Mouse (Mus musculus) granulocyte monocyte progenitor cell, adult 5-6 weeks (primary cell): ENCODE measurements around the gene Tspan15. TPM values are rescaled to one million over a fixed set of nuclear protein-coding genes. Genes with fewer than 3 reads are reported as not detected.

Experiments used
- ATAC-seq: replicated peaks from 2 replicates; pipeline ENCODE4 v1.8.0; 2016; ENCODE audit warnings: mild to moderate bottlenecking, moderate TSS enrichment, inconsistent platforms; ENCODE audit not compliant: poor library complexity, severe bottlenecking
- total RNA-seq, 2 experiments: library from RNA; stranded (forward) in 1 of 2; stranded (reverse) in 1 of 2; fragments of 200-712, 200-1000 nt in 1 of 2; fragments of >200 nt in 1 of 2; fragmentation: Nextera tagmentation in 1 of 2; gene quantifications; 2 replicates each; pipeline ENCODE4 v1.2.3; 2014 to 2017

The Tspan15 gene
- total RNA-seq, 2 experiments from 2014 or later = not detected

GRCm38 (mm10) chr10:62231811-62232210 lies 760 bp upstream of the Tspan15 start:
- ATAC-seq = no peak

- 0 out of 2 replicates have a peak, but pooled peaks have one; percentile 7 for ATAC-seq
These were observed 313 bp upstream of the Tspan15 start for GRCm38 (mm10) chr10:62231395-62231732.

DNA sequence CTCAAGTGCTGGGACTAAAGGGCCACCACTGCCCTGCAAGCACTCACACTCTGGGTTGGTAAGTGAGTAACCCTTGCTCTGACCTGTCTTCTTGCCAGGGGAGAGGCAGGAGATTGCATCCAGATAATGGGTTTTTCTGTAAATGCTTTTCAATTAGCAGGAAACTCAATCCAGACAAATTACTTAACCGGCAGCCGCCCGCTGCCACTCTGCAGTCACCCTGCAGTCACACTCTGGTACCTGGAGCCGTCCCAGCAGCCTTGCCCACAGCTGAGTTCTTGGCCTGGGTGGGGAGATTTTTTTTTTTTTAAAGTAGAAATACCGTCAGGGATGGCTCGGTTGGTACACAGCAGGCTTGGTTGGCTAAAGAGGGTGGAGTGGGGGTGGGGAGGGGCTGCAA lies 2.9 kb downstream of the Tspan15 start:
- no peak for ATAC-seq

GRCm38 (mm10) chr10:62225839-62226238 lies 5.2 kb downstream of the Tspan15 start:
- ATAC-seq = no peak

- ATAC-seq = no peak
These were observed 6.8 kb downstream of the Tspan15 start for GRCm38 (mm10) chr10:62224231-62224630.

DNA sequence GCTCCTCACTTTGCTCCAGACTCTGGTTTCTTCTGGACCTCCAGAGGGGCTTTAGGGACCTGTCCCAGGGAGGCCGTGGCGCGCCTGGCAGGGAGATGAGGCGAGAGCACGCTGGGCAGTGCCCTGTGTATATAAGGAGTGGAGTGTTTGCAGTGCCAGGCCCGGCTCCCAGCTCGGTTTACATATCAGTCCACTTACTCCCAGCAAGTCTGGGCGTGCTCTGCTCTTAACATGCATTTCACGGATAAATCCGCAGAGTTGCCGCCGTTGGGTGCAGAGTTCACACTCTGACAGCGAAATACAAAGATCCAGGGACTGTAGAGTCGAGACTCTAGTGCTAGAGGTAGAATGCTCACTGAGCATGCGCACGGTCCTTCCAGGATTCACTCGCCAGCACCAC lies 8.3 kb downstream of the Tspan15 start:
- ATAC-seq = no peak

DNA sequence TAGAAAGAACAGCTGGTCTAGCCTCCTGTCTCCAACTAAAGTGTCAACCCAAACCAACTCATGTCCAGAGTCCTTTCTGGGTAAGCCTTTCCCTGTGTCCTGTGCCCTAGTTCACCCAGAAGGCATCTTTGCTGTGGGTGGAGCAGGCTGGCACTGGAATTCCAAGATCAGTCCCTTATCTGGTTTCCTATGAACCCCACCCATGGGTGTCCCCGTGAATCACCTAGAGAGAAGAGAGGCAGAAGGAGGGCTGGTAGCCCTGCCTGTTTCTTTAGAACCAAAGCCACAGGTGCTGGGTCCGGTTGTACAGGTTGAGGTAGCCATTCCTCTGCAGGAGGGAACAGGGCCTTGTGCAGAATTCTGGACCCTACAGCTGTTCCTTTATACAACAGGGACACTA lies 9.4 kb downstream of the Tspan15 start:
- ATAC-seq = no peak

DNA sequence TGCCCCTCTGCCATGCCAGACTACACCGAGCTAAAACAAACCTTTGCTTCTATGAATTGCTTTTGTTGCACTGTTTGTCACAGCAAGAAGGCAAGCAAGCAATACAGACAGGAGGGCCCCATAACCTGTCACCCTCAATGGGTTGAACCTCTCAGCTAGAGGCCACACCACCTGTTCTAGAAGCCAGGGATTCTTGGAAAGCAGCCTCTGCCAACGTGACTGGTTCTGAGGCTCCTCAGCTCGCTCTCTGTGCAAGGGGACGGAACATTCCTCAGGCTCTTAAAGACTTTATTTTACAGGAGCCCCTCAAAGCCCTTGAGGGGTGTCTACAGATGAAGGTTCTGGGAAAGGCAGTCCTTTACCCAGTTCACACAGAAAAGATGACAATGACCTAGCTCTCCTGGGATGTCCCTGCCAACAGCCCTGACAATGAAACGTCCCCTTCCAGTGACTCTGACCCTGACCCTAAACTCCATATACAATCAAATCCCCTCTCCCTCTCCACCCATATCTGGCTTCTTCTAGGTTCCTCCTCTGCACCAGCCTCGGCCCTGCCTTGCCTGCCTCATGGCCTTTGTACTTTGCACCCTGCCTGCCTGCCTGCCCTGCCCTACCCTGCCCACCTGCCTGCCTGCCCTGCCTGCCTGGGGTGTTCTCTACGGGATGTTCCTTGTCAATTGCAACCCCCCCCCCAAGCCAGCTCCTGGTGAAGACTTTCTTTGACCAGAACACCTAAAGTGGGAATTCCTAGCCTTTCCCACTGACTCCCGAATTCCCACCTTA lies 10.1 kb downstream of the Tspan15 start:
- no peak for ATAC-seq

DNA sequence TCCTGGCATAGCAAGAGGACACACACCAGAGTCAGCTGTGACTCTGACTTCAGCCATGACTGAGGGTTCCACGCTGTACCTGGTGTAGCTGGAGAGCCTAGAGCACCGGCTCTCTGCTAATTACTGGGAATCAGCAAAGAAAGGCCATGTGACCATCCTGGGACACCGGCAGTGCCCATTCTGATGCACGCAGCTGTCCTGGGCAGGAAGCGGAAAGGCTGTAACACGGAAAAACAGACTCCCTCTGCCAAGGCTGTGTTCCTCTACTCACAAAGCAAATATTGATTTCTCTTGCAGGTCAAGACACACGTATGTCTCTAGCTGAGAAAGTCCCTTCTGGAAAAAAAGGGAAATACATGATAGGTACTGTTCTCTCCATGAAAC lies 12.3 kb downstream of the Tspan15 start:
- no peak for ATAC-seq

DNA sequence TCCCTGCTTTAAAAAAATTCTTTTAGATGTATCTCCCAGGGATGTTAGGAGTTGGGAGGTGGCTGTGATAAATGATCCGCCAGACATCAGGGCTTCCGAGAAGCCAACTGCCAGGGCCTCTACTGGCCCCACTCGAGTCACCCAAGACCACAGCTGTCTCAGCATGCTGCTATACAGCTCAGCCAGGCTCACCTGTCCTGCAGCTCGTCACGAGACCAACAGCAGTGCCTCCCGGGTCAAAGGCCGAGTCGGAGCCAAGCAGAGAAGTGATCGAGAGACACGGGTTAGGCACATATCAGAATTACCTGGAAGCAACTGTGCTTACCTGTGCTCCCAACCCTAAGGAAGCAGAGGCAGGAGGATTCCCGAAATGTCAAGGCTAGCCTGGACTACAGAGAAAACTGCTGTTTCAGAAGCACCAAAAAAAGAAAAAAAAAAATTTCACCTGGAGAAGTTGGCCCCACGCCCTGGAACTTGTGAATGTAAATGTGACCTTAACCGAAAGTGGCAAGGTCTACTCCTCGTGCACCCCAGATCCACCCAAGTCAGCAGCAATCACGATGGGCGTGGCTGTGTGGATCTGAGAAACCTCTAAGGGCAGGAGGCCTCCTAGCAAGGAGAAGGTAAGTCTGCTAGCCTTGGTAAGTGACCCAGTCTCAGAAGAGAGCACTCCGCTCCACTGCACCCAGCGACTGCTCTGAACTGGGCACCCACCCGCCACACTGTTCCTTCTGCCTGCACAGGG lies 12.8 kb downstream of the Tspan15 start:
- no peak for ATAC-seq

GRCm38 (mm10) chr10:62217196-62217595 lies 13.9 kb downstream of the Tspan15 start:
- ATAC-seq = no peak

- no peak for ATAC-seq
These were observed 14.5 kb downstream of the Tspan15 start for GRCm38 (mm10) chr10:62216595-62216994.

DNA sequence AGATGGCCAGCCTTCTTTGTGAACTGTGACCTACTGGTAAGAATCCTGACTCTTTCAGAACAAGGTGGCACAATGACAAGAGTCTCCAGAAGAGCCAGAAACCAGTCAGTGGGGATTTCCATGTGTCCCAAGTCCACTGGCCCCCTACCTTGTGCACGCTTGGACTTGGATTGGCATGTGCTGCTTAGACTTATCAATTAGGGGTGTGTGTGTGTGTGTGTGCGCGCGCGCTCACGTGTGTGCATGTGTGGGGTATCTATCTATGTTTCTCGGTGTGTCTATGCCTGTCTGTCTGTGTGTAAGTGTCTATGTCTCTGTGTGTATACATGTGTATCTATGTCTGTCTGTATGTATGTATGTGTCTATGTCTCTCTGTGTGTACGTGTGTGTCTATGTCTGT lies 15.4 kb downstream of the Tspan15 start:
- no peak for ATAC-seq

GRCm38 (mm10) chr10:62215169-62215616 lies 15.9 kb downstream of the Tspan15 start:
- no peak for ATAC-seq

GRCm38 (mm10) chr10:62211310-62211709 lies 19.7 kb downstream of the Tspan15 start:
- no peak for ATAC-seq

DNA sequence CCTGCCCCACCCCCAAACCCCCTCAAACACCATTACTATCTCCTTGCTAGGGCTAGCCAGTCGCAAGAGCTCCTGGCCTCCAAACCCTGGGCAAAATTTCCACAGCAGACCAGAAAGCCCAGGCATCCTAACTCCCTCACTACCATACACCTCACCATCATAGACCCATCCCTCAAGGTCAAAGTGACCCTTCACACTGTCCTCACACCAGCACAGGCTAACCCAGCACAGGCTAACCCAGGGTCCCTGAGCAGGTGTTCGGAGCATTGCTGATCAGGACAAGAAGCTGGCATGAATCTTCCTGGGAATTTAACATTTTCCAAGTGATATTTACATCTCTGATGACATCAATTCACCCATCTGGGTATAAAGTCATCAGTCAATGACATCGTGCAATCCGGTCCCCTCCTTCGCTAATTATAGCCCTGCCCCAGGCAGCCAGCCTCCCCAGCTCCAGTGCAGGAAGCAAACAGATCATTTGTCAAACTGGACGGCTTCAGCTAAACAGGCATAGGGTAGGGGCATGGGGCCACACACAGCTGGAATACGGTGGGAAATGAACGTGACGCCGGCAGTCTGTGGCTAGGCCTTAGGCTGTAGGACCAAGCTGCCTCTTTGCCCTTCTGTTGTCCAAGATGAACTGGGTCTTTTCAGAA lies 22.7 kb downstream of the Tspan15 start:
- ATAC-seq = no peak

- ATAC-seq = no peak
These were observed 28.5 kb downstream of the Tspan15 start for GRCm38 (mm10) chr10:62202574-62202973.

DNA sequence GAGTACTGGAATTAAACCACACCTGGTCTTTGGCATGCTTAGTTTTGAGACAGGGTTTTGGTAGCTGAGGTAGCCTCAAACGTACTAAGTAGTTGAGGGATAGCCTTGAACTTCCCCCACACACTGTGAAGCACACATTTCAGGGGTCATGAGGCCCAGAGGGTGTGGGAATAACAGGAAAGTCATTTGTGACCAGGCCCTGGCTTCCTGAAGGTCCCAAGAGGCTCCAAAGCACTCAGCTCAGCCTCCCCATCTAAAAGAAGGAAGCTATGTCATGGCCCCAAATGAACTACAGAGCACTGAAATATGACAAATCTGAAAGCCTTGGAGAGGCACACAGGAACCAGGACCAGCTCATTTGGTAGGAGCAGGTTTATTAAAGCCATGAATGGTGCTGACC lies 32.2 kb downstream of the Tspan15 start:
- ATAC-seq = no peak

- ATAC-seq = peak; percentile 64
These were observed 33.6 kb downstream of the Tspan15 start for GRCm38 (mm10) chr10:62197403-62197802.

DNA sequence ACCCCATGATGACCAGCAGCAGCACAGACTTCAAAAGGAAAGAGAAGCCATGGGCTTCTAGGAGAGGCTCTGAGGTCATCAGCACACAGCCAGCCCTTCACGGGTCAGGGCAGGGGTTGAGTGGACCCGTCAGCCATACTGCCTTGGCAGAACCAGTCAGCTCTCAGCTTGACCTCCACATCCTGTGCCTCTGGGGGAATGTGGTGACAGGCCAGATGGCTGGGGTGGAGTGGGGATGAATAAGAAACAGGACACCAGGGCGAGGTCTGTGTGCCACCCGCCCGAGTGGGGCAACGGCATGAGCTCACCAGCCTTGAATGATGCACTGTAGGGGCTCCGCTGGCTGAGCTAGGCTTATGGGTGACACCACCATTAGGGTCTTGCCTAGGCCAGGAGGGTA lies 35.7 kb downstream of the Tspan15 start:
- no peak for ATAC-seq

DNA sequence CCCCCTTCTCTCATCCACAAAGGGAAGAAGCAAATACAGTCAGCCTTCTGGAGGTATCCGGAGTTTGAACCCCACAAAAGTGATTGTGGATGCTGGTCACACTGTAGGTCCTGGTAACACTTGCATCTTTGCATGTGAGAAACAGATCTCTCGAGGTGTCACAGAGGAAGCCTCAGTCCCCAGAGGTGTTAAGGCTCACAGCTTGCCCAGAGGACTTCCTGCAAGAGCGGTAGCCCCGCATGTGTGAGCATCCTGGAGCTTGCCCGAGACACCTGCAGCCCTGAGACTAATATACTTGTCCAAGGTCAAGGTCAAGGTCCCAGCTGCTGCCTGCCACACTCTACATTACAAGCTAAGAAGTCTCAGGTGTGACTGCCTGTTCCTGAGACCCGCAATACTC lies 36.1 kb downstream of the Tspan15 start:
- no peak for ATAC-seq
